Comparison of ENCODE assay signal across 8 mouse cellular contexts in genomic region chr14:93891371-93891746, GRCm38 (mm10). TPM values are rescaled to one million over a fixed set of nuclear protein-coding genes. Genes with fewer than 3 reads are reported as not detected.
DNase-seq lines count a peak whose midpoint lies in the region; ATAC-seq lines count a peak whose summit lies in the region.

No protein-coding gene starts in this region.

- peaks cover 44% of the 10 kb centered on the region for H3K4me1 ChIP-seq in hindbrain, embryonic 13.5 days (replicated peaks)
- peaks cover 27% of the 10 kb centered on the region for H3K4me1 ChIP-seq in midbrain, embryonic 12.5 days

- peak; percentile 52 to 54 for DNase-seq in left cerebral cortex, postnatal 25 days (ENCODE audit: low spot score in 2 of 2)
- no peak for DNase-seq in left cerebral cortex, adult 11 months (ENCODE audit: low spot score)
- peak; percentile 49 for DNase-seq in embryo, embryonic 11 days
- DNase-seq in layer of hippocampus, adult 9-10 months (ENCODE audit: low spot score) = no peak
- DNase-seq in T-cell, adult 2 months (ENCODE audit: low spot score) = no peak

- peak overlapping the region; percentile 78 for H3K9ac ChIP-seq in hindbrain, embryonic 13.5 days
- peak overlapping the region; percentile 67 for H3K9ac ChIP-seq in midbrain, embryonic 12.5 days (replicated peaks)

- peak overlapping the region; percentile 58 for H3K4me3 ChIP-seq in hindbrain, embryonic 13.5 days
- H3K4me3 ChIP-seq in midbrain, embryonic 12.5 days = peak overlapping the region; percentile 58

- WGBS in hindbrain, embryonic 13.5 days = under 1% methylated on average over 13 of the region's 13 CpGs
- under 1% methylated on average over 13 of the region's 13 CpGs for WGBS in midbrain, embryonic 12.5 days

- peak; percentile 19; the same call in 1 of the 2 replicates for ATAC-seq in hindbrain, embryonic 13.5 days (ENCODE audit: low FRiP score)
- ATAC-seq in midbrain, embryonic 12.5 days (ENCODE audit: low FRiP score, low read depth) = no peak
- no peak for ATAC-seq in megakaryocyte-erythroid progenitor cell, adult 5-6 weeks (replicated peaks; ENCODE audit: low FRiP score, low TSS enrichment, poor library complexity, severe bottlenecking)

- H3K27me3 ChIP-seq in hindbrain, embryonic 13.5 days = no peaks in the 10 kb centered on the region
- no peaks in the 10 kb centered on the region for H3K27me3 ChIP-seq in midbrain, embryonic 12.5 days

- H3K36me3 ChIP-seq in hindbrain, embryonic 13.5 days = 0 out of 2 replicates have a peak, but pooled peaks cover 2% of the 10 kb centered on the region
- H3K36me3 ChIP-seq in midbrain, embryonic 12.5 days = no peaks in the 10 kb centered on the region

- peak overlapping the region; percentile 93 for H3K27ac ChIP-seq in hindbrain, embryonic 13.5 days
- H3K27ac ChIP-seq in midbrain, embryonic 12.5 days (replicated peaks) = peak overlapping the region; percentile 83

- H3K9me3 ChIP-seq in hindbrain, embryonic 13.5 days = no peaks in the 10 kb centered on the region
- H3K9me3 ChIP-seq in midbrain, embryonic 12.5 days = no peaks in the 10 kb centered on the region

- intact Hi-C loops in left cerebral cortex, postnatal 25 days (cut with DNase I) = loop anchor here (10.0 kb wide), 1 partner anchor 1577 kb away; no protein-coding TSS in a partner anchor

- peak overlapping the region; percentile 78 for H3K4me2 ChIP-seq in hindbrain, embryonic 13.5 days
- H3K4me2 ChIP-seq in midbrain, embryonic 12.5 days (replicated peaks) = peak overlapping the region; percentile 79

RNA-seq across cellular contexts. Expression of gene Pcdh9, which starts 0.9 kb away (rescaled TPM):
- 100 to 1,000 TPM; 184 to 204 TPM for total RNA-seq in left cerebral cortex, postnatal 25 days (2021)
- polyA plus RNA-seq in hindbrain, embryonic 13.5 days (2015; fragmentation: Nextera tagmentation; extraction: Ambion mirVana) = 170 and 179 TPM in 2 replicates
- polyA plus RNA-seq in midbrain, embryonic 12.5 days (2016; fragmentation: Nextera tagmentation; extraction: Ambion mirVana) = 71.7 and 79.8 TPM in 2 replicates
- total RNA-seq in megakaryocyte-erythroid progenitor cell, adult 5-6 weeks (2014; fragmentation: Nextera tagmentation) = not detected in 2 replicates
- not detected in 2 replicates for total RNA-seq in megakaryocyte-erythroid progenitor cell, adult 5-6 weeks (2017)

Comparison
In these comparisons a context has a peak if more than half of its experiments do, and no peak if none do; other contexts are left out.
1. DNase-seq: peak in left cerebral cortex, postnatal 25 days (2 of 2) and embryo, embryonic 11 days (single experiment); none in left cerebral cortex, adult 11 months (single experiment), layer of hippocampus, adult 9-10 months (single experiment) and T-cell, adult 2 months (single experiment).
2. RNA of gene Pcdh9, which starts 0.9 kb away (total RNA-seq): 184 to 204 TPM in left cerebral cortex, postnatal 25 days; not detected in megakaryocyte-erythroid progenitor cell, adult 5-6 weeks; every median in the first group is over 100 times any median in the second.